Mouse (Mus musculus) intestine, postnatal 0 days (tissue): ENCODE measurements at regions not wholly inside any gene's neighbourhood (a gene's known extent, or its start where the extent isn't known, plus 50 kb on each side); places are given as distances from the start of the nearest gene placed in this dataset.

Experiments used
- ATAC-seq: fragments of 200-750 bp; cut with Nextera tagmentation; 2 replicates; pipeline ENCODE4 v1.8.0; 2017; ENCODE audit warnings: mild to moderate bottlenecking, moderate TSS enrichment, moderate library complexity
- H3K27ac ChIP-seq: fragments of 300-500 bp; sonication (generic); 2 replicates; pipeline ENCODE4 v1.5.1; 2014; ENCODE audit warnings: mild to moderate bottlenecking, low read depth, low read length, moderate library complexity
- H3K27me3 ChIP-seq: fragments of 300-500 bp; sonication (generic); replicated peaks from 2 replicates; pipeline ENCODE4 v1.6.1; 2014; ENCODE audit warnings: low read length, mixed read lengths; ENCODE audit not compliant: control insufficient read depth, insufficient read depth
- H3K36me3 ChIP-seq: fragments of 300-500 bp; sonication (generic); 2 replicates; pipeline ENCODE4 v1.6.1; 2014; ENCODE audit warnings: mild to moderate bottlenecking, moderate library complexity; ENCODE audit not compliant: control insufficient read depth, insufficient read depth
- H3K4me1 ChIP-seq: fragments of 300-500 bp; sonication (generic); replicated peaks from 2 replicates; pipeline ENCODE4 v1.6.1; 2014; ENCODE audit warnings: antibody characterized with exemption, low read length, mixed read lengths; ENCODE audit not compliant: control insufficient read depth, insufficient read depth
- H3K4me2 ChIP-seq: fragments of 300-500 bp; sonication (generic); replicated peaks from 2 replicates; pipeline ENCODE4 v1.6.1; 2014; ENCODE audit warnings: low read depth, mild to moderate bottlenecking, moderate library complexity
- H3K4me3 ChIP-seq: fragments of 300-500 bp; sonication (generic); 2 replicates; pipeline ENCODE4 v1.5.1; 2014; ENCODE audit warnings: low read depth, low read length
- H3K9ac ChIP-seq: fragments of 300-500 bp; sonication (generic); 2 replicates; pipeline ENCODE4 v1.6.1; 2014; ENCODE audit warnings: mild to moderate bottlenecking, low read depth, low read length
- H3K9me3 ChIP-seq: fragments of 300-500 bp; sonication (generic); 2 replicates; pipeline ENCODE4 v1.6.1; 2016; ENCODE audit warnings: mixed run types; ENCODE audit not compliant: control insufficient read depth
- CTCF ChIP-seq: sonication (generic); IDR thresholded peaks from 2 replicates; pipeline ENCODE4 v1.5.1; 2016; ENCODE audit warnings: low read depth, mild to moderate bottlenecking, control low read depth, antibody characterized with exemption, moderate library complexity
- WGBS: fragments of 180-500 bp; shearing (Covaris S2); extraction: QIAGEN DNeasy Blood & Tissue Kit; methylation state at CpG from one replicate; pipeline ENCODE4 v1.1.7; 2014; 5-methylcytosine and 5-hydroxymethylcytosine counted together

DNA sequence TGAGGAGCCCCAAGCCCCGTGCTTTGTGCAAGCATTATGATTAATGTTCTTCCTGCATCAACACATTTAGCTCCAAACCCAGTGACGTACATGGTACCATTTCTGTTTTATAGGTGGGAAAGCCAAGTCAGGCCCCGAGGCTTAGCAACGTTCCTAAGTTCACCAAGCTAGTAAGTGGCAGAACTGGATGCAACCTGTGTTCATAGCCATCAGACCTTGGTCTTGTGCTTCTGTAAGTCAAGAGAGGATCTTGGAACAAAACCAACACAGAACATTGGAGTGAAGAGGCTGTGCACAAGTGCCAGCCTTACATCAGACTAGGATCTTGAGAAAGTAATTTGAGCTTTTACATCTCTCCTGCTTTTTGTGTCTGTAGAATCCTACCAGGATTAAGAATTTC, 71.3 kb downstream of the Cdc7 start:
- H3K4me2 ChIP-seq = no peak overlapping the region
- ATAC-seq = no peak
- H3K36me3 ChIP-seq = no peaks in the 10 kb centered on the region
- no peaks in the 10 kb centered on the region for H3K27me3 ChIP-seq
- TF ChIP-seq CTCF = no peak
- no peak overlapping the region for H3K9ac ChIP-seq
- WGBS = 39% methylated on average over 4 of the region's 4 CpGs
- H3K4me3 ChIP-seq = no peak overlapping the region
- H3K27ac ChIP-seq = no peak overlapping the region
- H3K4me1 ChIP-seq = 0 out of 2 replicates have a peak, but pooled peaks cover under 1% of the 10 kb centered on the region
- H3K9me3 ChIP-seq = no peaks in the 10 kb centered on the region

DNA sequence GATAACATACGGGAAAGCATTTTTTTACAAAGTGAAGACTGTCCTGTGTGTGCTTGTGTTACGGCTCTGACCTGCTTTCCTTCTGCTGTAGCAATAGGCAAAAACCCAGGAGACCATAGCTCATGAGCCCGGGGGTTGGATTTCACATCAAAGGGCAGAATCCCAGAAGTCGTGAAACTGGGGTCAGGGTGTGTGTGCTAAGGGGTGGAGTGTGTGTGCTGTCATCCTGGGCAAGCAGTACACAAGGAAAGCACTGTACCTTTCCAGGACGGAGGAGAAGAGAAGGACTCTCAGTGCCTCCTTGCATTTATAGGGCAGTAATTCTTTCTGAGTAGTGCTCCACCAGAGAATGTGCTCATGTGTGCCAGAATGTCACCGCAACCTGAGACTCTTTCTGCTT, 71.7 kb downstream of the Cdc7 start:
- peaks cover 4% of the 10 kb centered on the region; the same call in 1 of the 2 replicates for H3K4me1 ChIP-seq
- no peaks in the 10 kb centered on the region for H3K27me3 ChIP-seq
- WGBS = 53% methylated on average over 6 of the region's 6 CpGs
- no peaks in the 10 kb centered on the region for H3K36me3 ChIP-seq
- H3K4me3 ChIP-seq = no peak overlapping the region
- ATAC-seq = no peak
- no peak overlapping the region for H3K4me2 ChIP-seq
- H3K9ac ChIP-seq = no peak overlapping the region
- H3K9me3 ChIP-seq = no peaks in the 10 kb centered on the region
- TF ChIP-seq CTCF = no peak
- no peak overlapping the region for H3K27ac ChIP-seq

- Histone ChIP-seq H3K4me2 (no peak overlapping the region), H3K4me1 (peaks cover 4% of the 10 kb centered on the region; the same call in 1 of the 2 replicates), H3K27ac (no peak overlapping the region), H3K36me3 (no peaks in the 10 kb centered on the region), H3K9ac (no peak overlapping the region), H3K4me3 (no peak overlapping the region), H3K27me3 (no peaks in the 10 kb centered on the region), H3K9me3 (no peaks in the 10 kb centered on the region)
- WGBS = 88% methylated on average over 6 of the region's 6 CpGs
- no peak for ATAC-seq
- no peak for TF ChIP-seq CTCF
Observed at GRCm38 (mm10) chr5:107036475-107036874, 72.4 kb downstream of the Cdc7 start.

DNA sequence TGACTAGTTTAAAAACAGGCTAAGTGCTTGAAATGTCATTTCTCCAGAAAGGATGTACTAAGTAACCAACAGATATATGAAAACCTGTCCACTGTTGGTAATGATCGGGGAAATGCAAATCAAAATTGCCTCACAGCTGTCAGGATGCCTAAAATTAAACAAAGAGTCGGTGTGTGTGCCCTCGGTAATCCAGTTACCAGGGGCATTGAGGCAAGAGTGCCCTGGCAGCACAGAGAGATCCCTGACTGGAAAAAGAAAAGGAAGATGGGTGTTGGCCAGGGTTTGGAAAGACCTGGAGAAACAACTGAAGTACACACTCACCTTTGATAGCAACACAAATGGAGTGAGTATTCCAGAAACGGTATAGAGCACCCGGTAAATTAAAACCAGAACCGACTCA, 73.0 kb downstream of the Cdc7 start:
- Histone ChIP-seq H3K9me3 (no peaks in the 10 kb centered on the region), H3K4me2 (no peak overlapping the region), H3K4me3 (no peak overlapping the region), H3K27me3 (no peaks in the 10 kb centered on the region), H3K27ac (no peak overlapping the region), H3K9ac (no peak overlapping the region), H3K36me3 (no peaks in the 10 kb centered on the region), H3K4me1 (peaks cover 4% of the 10 kb centered on the region; the same call in 1 of the 2 replicates)
- WGBS = 78% methylated on average over 6 of the region's 6 CpGs
- no peak for ATAC-seq
- TF ChIP-seq CTCF = no peak

DNA sequence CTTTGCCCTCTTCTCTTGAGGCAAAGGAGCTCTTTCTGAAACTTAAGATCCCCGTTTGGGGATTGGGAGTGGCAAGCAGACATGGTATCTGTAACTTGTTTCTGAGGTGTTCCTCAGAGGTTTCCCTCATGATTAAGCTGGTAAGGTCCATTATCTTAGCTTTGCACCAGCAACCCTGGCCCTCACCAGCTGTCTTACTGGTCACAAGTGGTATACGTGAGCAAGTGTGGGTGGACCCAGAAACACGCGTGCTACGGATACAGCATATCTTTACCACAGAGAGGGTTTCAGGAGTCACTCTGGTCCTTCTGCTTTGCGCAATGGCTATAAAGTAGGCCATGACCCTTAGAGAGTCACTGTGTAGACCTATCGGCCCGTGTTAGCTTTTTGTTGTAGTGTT, 75.2 kb downstream of the Cdc7 start:
- no peaks in the 10 kb centered on the region for H3K27me3 ChIP-seq
- 86% methylated on average over 8 of the region's 8 CpGs for WGBS
- ATAC-seq = no peak
- no peaks in the 10 kb centered on the region for H3K36me3 ChIP-seq
- no peak overlapping the region for H3K27ac ChIP-seq
- no peaks in the 10 kb centered on the region for H3K9me3 ChIP-seq
- TF ChIP-seq CTCF = no peak
- H3K4me3 ChIP-seq = no peak overlapping the region
- H3K4me1 ChIP-seq = peaks cover 4% of the 10 kb centered on the region; the same call in 1 of the 2 replicates
- H3K4me2 ChIP-seq = no peak overlapping the region
- H3K9ac ChIP-seq = no peak overlapping the region

DNA sequence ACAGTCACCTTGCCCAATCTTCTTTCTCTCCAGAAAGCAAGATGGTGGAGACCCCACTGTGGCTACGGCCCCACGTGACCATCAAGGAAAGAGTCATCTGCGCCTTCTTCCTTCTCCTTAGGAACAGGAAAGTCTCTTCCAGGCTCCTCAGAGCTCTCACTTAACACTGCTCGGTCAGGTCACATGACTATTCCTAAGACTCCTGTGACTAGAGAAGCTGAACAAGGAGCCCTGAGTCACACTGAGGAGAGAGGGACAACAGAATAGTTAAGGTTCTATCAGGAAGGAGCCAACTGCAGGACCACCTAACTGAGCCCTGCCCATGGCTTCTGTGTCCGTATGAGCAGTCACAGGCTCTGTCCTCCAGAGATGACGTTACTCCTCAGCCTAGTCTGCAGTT, 75.8 kb downstream of the Cdc7 start:
- H3K9ac ChIP-seq = no peak overlapping the region
- ATAC-seq = 0 out of 2 replicates have a peak, but pooled peaks have one; percentile 8
- WGBS = 58% methylated on average over 6 of the region's 6 CpGs
- TF ChIP-seq CTCF = no peak
- no peak overlapping the region for H3K27ac ChIP-seq
- peaks cover 4% of the 10 kb centered on the region; the same call in 1 of the 2 replicates for H3K4me1 ChIP-seq
- H3K27me3 ChIP-seq = no peaks in the 10 kb centered on the region
- no peak overlapping the region for H3K4me3 ChIP-seq
- H3K9me3 ChIP-seq = no peaks in the 10 kb centered on the region
- no peaks in the 10 kb centered on the region for H3K36me3 ChIP-seq
- no peak overlapping the region for H3K4me2 ChIP-seq

DNA sequence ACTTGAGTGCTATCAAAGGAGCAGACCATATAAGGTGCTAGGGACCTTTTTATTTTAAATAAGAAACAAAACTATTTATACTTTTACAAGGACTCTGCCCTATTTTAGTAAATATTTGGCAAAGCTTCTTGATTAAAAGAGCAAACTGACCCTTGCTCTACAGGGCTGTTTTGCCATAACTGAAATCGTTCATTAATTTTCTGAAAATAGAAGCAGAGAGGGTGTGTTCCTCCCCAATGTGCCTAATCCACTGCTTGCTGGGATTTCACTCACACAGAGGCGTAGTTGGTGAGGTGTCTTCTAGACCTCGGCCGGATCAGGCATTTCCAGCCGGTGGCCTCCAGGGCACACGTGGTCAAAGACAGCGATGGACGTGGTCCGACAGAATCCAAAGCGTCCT, 76.4 kb downstream of the Cdc7 start:
- peak; percentile 31; the same call in 1 of the 2 replicates for ATAC-seq
- Histone ChIP-seq H3K4me2 (no peak overlapping the region), H3K9ac (no peak overlapping the region; the same call in 1 of the 2 replicates), H3K4me3 (no peak overlapping the region), H3K36me3 (no peaks in the 10 kb centered on the region), H3K9me3 (no peaks in the 10 kb centered on the region), H3K27ac (no peak overlapping the region), H3K27me3 (no peaks in the 10 kb centered on the region), H3K4me1 (peaks cover 4% of the 10 kb centered on the region; the same call in 1 of the 2 replicates)
- 37% methylated on average over 10 of the region's 10 CpGs for WGBS
- TF ChIP-seq CTCF = no peak
